Mouse (Mus musculus): ENCODE results near the gene Gpr176. TPM values are rescaled to one million over a fixed set of nuclear protein-coding genes. Genes with fewer than 3 reads are reported as not detected.

Gene Gpr176
- polyA plus RNA-seq, 1 experiment from 2014 or later: 0.43 TPM

DNA sequence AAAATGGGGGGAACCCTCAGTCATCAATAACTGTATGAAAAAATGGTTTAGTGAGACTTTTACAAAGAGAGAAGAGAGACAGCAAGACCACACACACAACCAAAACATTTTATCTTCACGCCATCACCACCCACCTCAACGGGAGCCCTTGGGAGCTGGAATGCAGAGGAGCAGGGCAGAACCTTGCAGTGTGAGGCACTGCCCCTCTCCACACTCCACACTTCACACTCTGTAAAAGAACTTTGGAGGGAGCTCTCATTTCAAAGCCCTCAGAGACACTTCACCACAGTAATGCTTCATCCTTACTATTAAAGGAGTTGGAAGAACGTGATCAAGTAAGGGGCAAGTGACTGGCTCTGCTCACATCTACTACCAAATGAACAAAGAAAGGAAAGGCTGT lies 142.7 kb downstream of the Gpr176 start:
- H3K4me3 ChIP-seq: no peak overlapping the region
- H3K36me3 ChIP-seq: no peaks in the 10 kb centered on the region
- H3K9me3 ChIP-seq (replicated peaks): no peaks in the 10 kb centered on the region
- H3K9ac ChIP-seq: no peak overlapping the region
- no peak for ATAC-seq (replicated peaks; ENCODE audit: insufficient number of reproducible peaks, insufficient read depth, low FRiP score, low read depth)
- no peak overlapping the region for H3K27ac ChIP-seq
- 30% methylated on average over 3 of the region's 3 CpGs for WGBS
- peaks cover 7% of the 10 kb centered on the region; the same call in 1 of the 2 replicates for H3K27me3 ChIP-seq
- H3K4me2 ChIP-seq: no peak overlapping the region
- no peaks in the 10 kb centered on the region; the same call in 1 of the 2 replicates for H3K4me1 ChIP-seq (replicated peaks)

DNA sequence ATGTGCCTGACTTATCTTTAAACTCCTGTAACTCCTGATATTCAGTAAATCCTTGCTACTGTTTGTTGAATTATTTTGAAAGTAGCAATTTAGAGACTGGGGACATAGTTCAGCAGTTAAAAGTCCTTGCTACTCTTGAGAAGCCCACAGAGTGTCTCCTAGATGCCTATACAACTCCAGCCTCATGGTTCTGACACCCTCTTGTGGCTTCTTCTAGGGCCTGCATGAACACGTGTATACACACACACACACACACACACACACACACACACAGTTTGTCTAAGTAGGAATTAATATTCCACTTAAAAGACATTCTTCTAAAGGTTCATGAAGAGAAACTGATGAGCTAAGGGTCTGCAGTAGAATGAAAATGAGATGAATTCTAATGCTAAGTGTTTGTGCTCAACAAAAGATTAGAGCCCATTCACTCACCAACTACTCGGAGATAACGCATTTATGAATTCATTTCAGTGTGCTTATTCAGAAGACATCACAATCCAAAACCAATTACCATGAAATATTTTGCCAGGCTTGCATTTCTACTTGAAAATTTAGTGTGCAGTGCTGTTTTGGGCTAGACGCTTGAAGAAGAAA lies 144.6 kb downstream of the Gpr176 start:
- ATAC-seq (replicated peaks; ENCODE audit: insufficient number of reproducible peaks, insufficient read depth, low FRiP score, low read depth): no peak
- Histone ChIP-seq H3K4me2 (no peak overlapping the region), H3K4me3 (no peak overlapping the region), H3K9me3 (replicated peaks) (no peaks in the 10 kb centered on the region), H3K36me3 (no peaks in the 10 kb centered on the region), H3K9ac (no peak overlapping the region), H3K27ac (no peak overlapping the region), H3K27me3 (peaks cover 7% of the 10 kb centered on the region), H3K4me1 (replicated peaks) (no peaks in the 10 kb centered on the region; the same call in 1 of the 2 replicates)
- 88% methylated on average over 4 of the region's 4 CpGs for WGBS

Small RNAs within 50 kb of the gene (microRNA-seq; reads per million reads assigned to microRNA genes)
- not detected for gene Gm22800

Other genes starting within 250 kb of the Gpr176 start
- 0.10 and 0.16 TPM in 2 replicates for gene Fsip1, start 116.5 kb downstream of the Gpr176 start, polyA plus RNA-seq (2015; fragmentation: Nextera tagmentation; extraction: Ambion mirVana)
- gene Eif2ak4, start 15.2 kb upstream of the Gpr176 start, polyA plus RNA-seq (2015; fragmentation: Nextera tagmentation; extraction: Ambion mirVana): 5.4 and 6.7 TPM in 2 replicates
- gene Srp14, start 106.3 kb upstream of the Gpr176 start, polyA plus RNA-seq (2015; fragmentation: Nextera tagmentation; extraction: Ambion mirVana): 194 and 204 TPM in 2 replicates
- gene Bmf, start 176.3 kb upstream of the Gpr176 start, polyA plus RNA-seq (2015; fragmentation: Nextera tagmentation; extraction: Ambion mirVana): 1.9 and 3.8 TPM in 2 replicates
- gene Bub1b, start 224.8 kb upstream of the Gpr176 start, polyA plus RNA-seq (2015; fragmentation: Nextera tagmentation; extraction: Ambion mirVana): 56.7 and 74.8 TPM in 2 replicates